Mouse (Mus musculus) intestine, embryonic 16.5 days (tissue): ENCODE measurements around the gene Stx6. TPM values are rescaled to one million over a fixed set of nuclear protein-coding genes. Genes with fewer than 3 reads are reported as not detected.

Experiments used
- ATAC-seq: fragments of 200-750 bp; cut with Nextera tagmentation; 2 replicates; pipeline ENCODE4 v1.8.0; 2017; ENCODE audit warnings: moderate TSS enrichment, moderate library complexity
- H3K27ac ChIP-seq: fragments of 300-500 bp; sonication (generic); 2 replicates; pipeline ENCODE4 v1.5.1; 2014; ENCODE audit warnings: mild to moderate bottlenecking, low read length
- H3K27me3 ChIP-seq: fragments of 300-500 bp; sonication (generic); replicated peaks from 2 replicates; pipeline ENCODE4 v1.6.1; 2014; ENCODE audit warnings: low read length, control low read depth, mixed read lengths; ENCODE audit not compliant: control insufficient read depth, insufficient read depth
- H3K36me3 ChIP-seq: fragments of 300-500 bp; sonication (generic); 2 replicates; pipeline ENCODE4 v1.6.1; 2014; ENCODE audit warnings: low read length, control low read depth; ENCODE audit not compliant: control insufficient read depth, insufficient read depth
- H3K4me1 ChIP-seq: fragments of 300-500 bp; sonication (generic); 2 replicates; pipeline ENCODE4 v1.6.1; 2014; ENCODE audit warnings: low read length, control low read depth, mixed read lengths; ENCODE audit not compliant: control insufficient read depth, insufficient read depth
- H3K4me2 ChIP-seq: fragments of 300-500 bp; sonication (generic); 2 replicates; pipeline ENCODE4 v1.6.1; 2014; ENCODE audit warnings: low read depth, low read length, control low read depth
- H3K4me3 ChIP-seq: fragments of 300-500 bp; sonication (generic); 2 replicates; pipeline ENCODE4 v1.5.1; 2014; ENCODE audit warnings: mild to moderate bottlenecking, low read length
- H3K9ac ChIP-seq: fragments of 300-500 bp; sonication (generic); 2 replicates; pipeline ENCODE4 v1.6.1; 2014; ENCODE audit warnings: low read depth, low read length
- H3K9me3 ChIP-seq: fragments of 300-500 bp; sonication (generic); 2 replicates; pipeline ENCODE4 v1.6.1; 2016; ENCODE audit warnings: low read length, control low read depth; ENCODE audit not compliant: control insufficient read depth
- WGBS: fragments of 180-500 bp; shearing (Covaris S2); extraction: QIAGEN DNeasy Blood & Tissue Kit; methylation state at CpG from one replicate; pipeline ENCODE4 v1.1.7; 2014; 5-methylcytosine and 5-hydroxymethylcytosine counted together
- polyA plus RNA-seq: library from polyadenylated mRNA; unstranded; fragments of >200 nt; fragmentation: Nextera tagmentation; extraction: Ambion mirVana; gene quantifications from 2 replicates; pipeline ENCODE4 v1.2.1, GENCODE M21; 2015

Stx6 gene
- polyA plus RNA-seq, 1 experiment from 2014 or later: 44.2 TPM

- Histone ChIP-seq H3K36me3 (no peaks in the 10 kb centered on the region; the same call in 1 of the 2 replicates), H3K4me2 (no peak overlapping the region), H3K4me3 (no peak overlapping the region), H3K4me1 (no peaks in the 10 kb centered on the region), H3K27ac (no peak overlapping the region), H3K9me3 (no peaks in the 10 kb centered on the region), H3K27me3 (no peaks in the 10 kb centered on the region), H3K9ac (no peak overlapping the region)
- no peak for ATAC-seq
- 78% methylated on average over 3 of the region's 3 CpGs for WGBS
These were observed 25.7 kb downstream of the Stx6 start for GRCm38 (mm10) chr1:155184191-155184590.

GRCm38 (mm10) chr1:155188656-155189055, 30.1 kb downstream of the Stx6 start:
- Histone ChIP-seq H3K9ac (no peak overlapping the region), H3K36me3 (no peaks in the 10 kb centered on the region), H3K27ac (no peak overlapping the region), H3K4me1 (no peaks in the 10 kb centered on the region), H3K4me2 (no peak overlapping the region), H3K27me3 (no peaks in the 10 kb centered on the region), H3K4me3 (no peak overlapping the region), H3K9me3 (no peaks in the 10 kb centered on the region)
- ATAC-seq: no peak
- 91% methylated on average over 4 of the region's 4 CpGs for WGBS

- Histone ChIP-seq H3K27me3 (no peaks in the 10 kb centered on the region), H3K4me3 (no peak overlapping the region), H3K4me2 (no peak overlapping the region), H3K27ac (no peak overlapping the region), H3K9me3 (no peaks in the 10 kb centered on the region), H3K4me1 (no peaks in the 10 kb centered on the region), H3K9ac (no peak overlapping the region), H3K36me3 (no peaks in the 10 kb centered on the region; the same call in 1 of the 2 replicates)
- WGBS: 88% methylated on average over 8 of the region's 8 CpGs
- ATAC-seq: no peak
These were observed 32.7 kb downstream of the Stx6 start for GRCm38 (mm10) chr1:155191219-155191618.

GRCm38 (mm10) chr1:155191671-155192070, 33.2 kb downstream of the Stx6 start:
- Histone ChIP-seq H3K9ac (no peak overlapping the region), H3K27me3 (no peaks in the 10 kb centered on the region), H3K36me3 (no peaks in the 10 kb centered on the region; the same call in 1 of the 2 replicates), H3K4me2 (no peak overlapping the region), H3K4me1 (no peaks in the 10 kb centered on the region), H3K4me3 (no peak overlapping the region), H3K9me3 (no peaks in the 10 kb centered on the region), H3K27ac (no peak overlapping the region)
- 70% methylated on average over 2 of the region's 2 CpGs for WGBS
- ATAC-seq: no peak

GRCm38 (mm10) chr1:155192805-155193368, 34.4 kb downstream of the Stx6 start:
- H3K9me3 ChIP-seq: no peaks in the 10 kb centered on the region
- no peak overlapping the region for H3K9ac ChIP-seq
- 75% methylated on average over 15 of the region's 15 CpGs for WGBS
- no peaks in the 10 kb centered on the region for H3K27me3 ChIP-seq
- H3K4me2 ChIP-seq: no peak overlapping the region
- no peaks in the 10 kb centered on the region for H3K4me1 ChIP-seq
- ATAC-seq: no peak
- no peaks in the 10 kb centered on the region; the same call in 1 of the 2 replicates for H3K36me3 ChIP-seq
- H3K27ac ChIP-seq: no peak overlapping the region
- no peak overlapping the region for H3K4me3 ChIP-seq

- H3K4me1 ChIP-seq: peaks cover 15% of the 10 kb centered on the region
- no peak for ATAC-seq
- WGBS: 92% methylated on average over 4 of the region's 4 CpGs
- no peak overlapping the region for H3K9ac ChIP-seq
- no peak overlapping the region for H3K4me3 ChIP-seq
- H3K9me3 ChIP-seq: no peaks in the 10 kb centered on the region
- no peak overlapping the region for H3K4me2 ChIP-seq
- H3K27me3 ChIP-seq: no peaks in the 10 kb centered on the region
- H3K36me3 ChIP-seq: no peaks in the 10 kb centered on the region; the same call in 1 of the 2 replicates
- no peak overlapping the region for H3K27ac ChIP-seq
These were observed 38.2 kb downstream of the Stx6 start for GRCm38 (mm10) chr1:155196691-155197090.

- no peaks in the 10 kb centered on the region for H3K9me3 ChIP-seq
- no peak overlapping the region for H3K27ac ChIP-seq
- peaks cover 17% of the 10 kb centered on the region for H3K4me1 ChIP-seq
- H3K4me3 ChIP-seq: no peak overlapping the region
- no peak for ATAC-seq
- no peak overlapping the region for H3K4me2 ChIP-seq
- H3K9ac ChIP-seq: no peak overlapping the region
- H3K27me3 ChIP-seq: no peaks in the 10 kb centered on the region
- H3K36me3 ChIP-seq: peaks cover 2% of the 10 kb centered on the region; the same call in 1 of the 2 replicates
- 69% methylated on average over 6 of the region's 6 CpGs for WGBS
These were observed 41.0 kb downstream of the Stx6 start for GRCm38 (mm10) chr1:155199522-155199921.

GRCm38 (mm10) chr1:155200967-155201366, 42.5 kb downstream of the Stx6 start:
- peak; percentile 69 for ATAC-seq
- Histone ChIP-seq H3K4me1 (peaks cover 24% of the 10 kb centered on the region), H3K9ac (no peak overlapping the region), H3K4me2 (no peak overlapping the region), H3K4me3 (no peak overlapping the region), H3K27me3 (no peaks in the 10 kb centered on the region), H3K27ac (peak overlapping the region; percentile 69), H3K9me3 (no peaks in the 10 kb centered on the region), H3K36me3 (0 out of 2 replicates have a peak, but pooled peaks cover 2% of the 10 kb centered on the region)
- 52% methylated on average over 2 of the region's 2 CpGs for WGBS

GRCm38 (mm10) chr1:155201373-155201879, 42.9 kb downstream of the Stx6 start:
- Histone ChIP-seq H3K4me1 (peaks cover 27% of the 10 kb centered on the region), H3K36me3 (0 out of 2 replicates have a peak, but pooled peaks cover 2% of the 10 kb centered on the region), H3K27ac (peak overlapping the region; percentile 81), H3K9me3 (no peaks in the 10 kb centered on the region), H3K27me3 (no peaks in the 10 kb centered on the region), H3K4me3 (no peak overlapping the region), H3K9ac (no peak overlapping the region), H3K4me2 (no peak overlapping the region)
- WGBS: 53% methylated on average over 4 of the region's 4 CpGs
- ATAC-seq: peak; percentile 90
